Mouse (Mus musculus) yolk sac, embryonic 10.5 days (tissue): ENCODE measurements around the gene Bcl9.

Experiments
- DNase-seq: peaks from one replicate; pipeline ENCODE4 v3.0.0-alpha.2; 2017; ENCODE audit warnings: low spot score

The Bcl9 gene

GRCm38 (mm10) chr3:97296941-97297552 lies 670 bp downstream of the Bcl9 start:
- DNase-seq: peak; percentile 50

- DNase-seq: no peak
Observed at GRCm38 (mm10) chr3:97294334-97294733, 3.4 kb downstream of the Bcl9 start.

GRCm38 (mm10) chr3:97284878-97285277 lies 12.8 kb downstream of the Bcl9 start:
- no peak for DNase-seq

GRCm38 (mm10) chr3:97284056-97284455 lies 13.7 kb downstream of the Bcl9 start:
- no peak for DNase-seq

GRCm38 (mm10) chr3:97281426-97281825 lies 16.3 kb downstream of the Bcl9 start:
- no peak for DNase-seq

GRCm38 (mm10) chr3:97275708-97276107 lies 22.0 kb downstream of the Bcl9 start:
- peak; percentile 26 for DNase-seq

GRCm38 (mm10) chr3:97274516-97275230 lies 23.0 kb downstream of the Bcl9 start:
- peak; percentile 61 for DNase-seq

GRCm38 (mm10) chr3:97273876-97274275 lies 23.8 kb downstream of the Bcl9 start:
- DNase-seq: no peak

- no peak for DNase-seq
Observed at GRCm38 (mm10) chr3:97265667-97266415, 31.9 kb downstream of the Bcl9 start.

GRCm38 (mm10) chr3:97262235-97262634 lies 35.5 kb downstream of the Bcl9 start:
- DNase-seq: no peak

- no peak for DNase-seq
Observed at GRCm38 (mm10) chr3:97255706-97256339, 41.9 kb downstream of the Bcl9 start.

GRCm38 (mm10) chr3:97254861-97255465 lies 42.8 kb downstream of the Bcl9 start:
- DNase-seq: no peak

GRCm38 (mm10) chr3:97253823-97254600 lies 43.7 kb downstream of the Bcl9 start:
- peak; percentile 12 for DNase-seq

- no peak for DNase-seq
Observed at GRCm38 (mm10) chr3:97252896-97253295, 44.8 kb downstream of the Bcl9 start.

- no peak for DNase-seq
Observed at GRCm38 (mm10) chr3:97242629-97243167, 55.0 kb downstream of the Bcl9 start.

- DNase-seq: no peak
Observed at GRCm38 (mm10) chr3:97241826-97242225, 55.9 kb downstream of the Bcl9 start.

- no peak for DNase-seq
Observed at GRCm38 (mm10) chr3:97239793-97240192, 57.9 kb downstream of the Bcl9 start.

- no peak for DNase-seq
Observed at GRCm38 (mm10) chr3:97239316-97239715, 58.4 kb downstream of the Bcl9 start.

GRCm38 (mm10) chr3:97238521-97238920 lies 59.2 kb downstream of the Bcl9 start:
- no peak for DNase-seq

- DNase-seq: no peak
Observed at GRCm38 (mm10) chr3:97237403-97237802, 60.3 kb downstream of the Bcl9 start.

GRCm38 (mm10) chr3:97234797-97235196 lies 62.9 kb downstream of the Bcl9 start:
- DNase-seq: no peak
